Mouse (Mus musculus) myocyte (in vitro differentiated cells): ENCODE data around the gene Cd8b1. TPM values are rescaled to one million over a fixed set of nuclear protein-coding genes. Genes with fewer than 3 reads are reported as not detected.

Experiments
- H3K27me3 ChIP-seq: one replicate; pipeline ENCODE4 v1.6.1; 2011; ENCODE audit not compliant: control insufficient read depth, insufficient read depth, insufficient read length
- H3K36me3 ChIP-seq: one replicate; pipeline ENCODE4 v1.6.1; 2011; ENCODE audit not compliant: control insufficient read depth, insufficient read depth
- H3K4me2 ChIP-seq: one replicate; pipeline ENCODE4 v1.6.1; 2011; ENCODE audit warnings: low read depth, control low read depth
- H3K4me3 ChIP-seq: one replicate; pipeline ENCODE4 v1.5.1; 2011; ENCODE audit warnings: mild to moderate bottlenecking, control low read depth, moderate library complexity
- H3K79me2 ChIP-seq: one replicate; pipeline ENCODE4 v1.6.1; 2011; ENCODE audit not compliant: control insufficient read depth, insufficient read depth
- H3ac ChIP-seq: one replicate; pipeline ENCODE4 v1.6.1; 2011; ENCODE audit not compliant: control insufficient read depth, insufficient read length
- CEBPB ChIP-seq: IDR thresholded peaks from 2 replicates; pipeline ENCODE4 v1.6.1; 2011; ENCODE audit warnings: mild to moderate bottlenecking, moderate library complexity; ENCODE audit not compliant: poor library complexity, insufficient read depth, severe bottlenecking
- E2F4 ChIP-seq: IDR thresholded peaks from one replicate; pipeline ENCODE4 v1.6.1; 2011; ENCODE audit warnings: mild to moderate bottlenecking, control low read depth, moderate library complexity; ENCODE audit not compliant: insufficient read depth
- MAX ChIP-seq: IDR thresholded peaks from one replicate; pipeline ENCODE4 v1.6.1; 2011; ENCODE audit warnings: low read depth, mild to moderate bottlenecking, control low read depth
- MYOD1 ChIP-seq, 3 experiments: IDR thresholded peaks; one replicate each; pipeline ENCODE4 v1.6.1; 2011; ENCODE audit warnings: control low read depth in 2 of 3, low read depth in 2 of 3, mild to moderate bottlenecking in 2 of 3, moderate library complexity in 1 of 3; ENCODE audit not compliant: insufficient read length in 2 of 3, control insufficient read depth in 1 of 3
- MYOG ChIP-seq, 3 experiments: IDR thresholded peaks; one replicate each; pipeline ENCODE4 v1.6.1; 2011; ENCODE audit warnings: control low read depth in 2 of 3, low read depth in 2 of 3, mild to moderate bottlenecking in 2 of 3; ENCODE audit not compliant: insufficient read length in 2 of 3, control insufficient read depth in 1 of 3, insufficient read depth in 1 of 3
- POLR2A ChIP-seq: IDR thresholded peaks from one replicate; pipeline ENCODE4 v1.6.1; 2011; ENCODE audit warnings: low read depth, mild to moderate bottlenecking, control low read depth, moderate library complexity; ENCODE audit not compliant: insufficient read length
- POLR2AphosphoS2 ChIP-seq: IDR thresholded peaks from one replicate; pipeline ENCODE4 v1.6.1; 2011; ENCODE audit warnings: low read depth, control low read depth; ENCODE audit not compliant: insufficient read length
- REST ChIP-seq: IDR thresholded peaks from one replicate; pipeline ENCODE4 v1.6.1; 2011; ENCODE audit warnings: mild to moderate bottlenecking, control low read depth, moderate library complexity; ENCODE audit not compliant: insufficient read depth, insufficient read length
- SRF ChIP-seq: IDR thresholded peaks from one replicate; pipeline ENCODE4 v1.6.1; 2011; ENCODE audit warnings: low read depth; ENCODE audit not compliant: control insufficient read depth, insufficient read length
- TCF12 ChIP-seq: IDR thresholded peaks from one replicate; pipeline ENCODE4 v1.6.1; 2011; ENCODE audit warnings: mild to moderate bottlenecking, control low read depth; ENCODE audit not compliant: poor library complexity, insufficient read depth, severe bottlenecking
- TCF3 ChIP-seq: IDR thresholded peaks from one replicate; pipeline ENCODE4 v1.6.1; 2011; ENCODE audit warnings: low read depth, control low read depth; ENCODE audit not compliant: insufficient read length
- USF1 ChIP-seq: IDR thresholded peaks from one replicate; pipeline ENCODE4 v1.6.1; 2011; ENCODE audit warnings: low read depth, mild to moderate bottlenecking, control low read depth, moderate library complexity
- polyA plus RNA-seq: library from polyadenylated mRNA; unstranded; fragments of >200 nt; fragmentation: generic; extraction: Trizol; gene quantifications from one replicate; pipeline ENCODE4 v1.2.1, GENCODE M21; 2012; ENCODE audit warnings: missing spikeins

The Cd8b1 gene
- polyA plus RNA-seq, 1 experiment, result not detected

GRCm38 (mm10) chr6:71341179-71341578 lies 18.6 kb downstream of the Cd8b1 start:
- Histone ChIP-seq H3K27me3 (peaks cover 18% of the 10 kb centered on the region), H3K4me3 (no peak overlapping the region), H3K36me3 (no peaks in the 10 kb centered on the region), H3K4me2 (no peak overlapping the region), H3ac (no peak overlapping the region), H3K79me2 (no peaks in the 10 kb centered on the region)
- TF ChIP-seq MYOG (IDR thresholded peaks at IDR 0.05; ENCODE audit: control insufficient read depth in 1 of 3, insufficient read depth in 1 of 3, insufficient read length in 2 of 3, low read depth in 2 of 3), result no peak
- TF ChIP-seq TCF12, result no peak
- TF ChIP-seq MAX, result no peak
- no peak for TF ChIP-seq E2F4
- no peak for TF ChIP-seq TCF3
- TF ChIP-seq POLR2AphosphoS2, result no peak
- TF ChIP-seq USF1, result no peak
- TF ChIP-seq POLR2A, result no peak
- TF ChIP-seq CEBPB, result no peak
- no peak for TF ChIP-seq SRF
- no peak for TF ChIP-seq REST
- no peak for TF ChIP-seq MYOD1 (IDR thresholded peaks at IDR 0.05; ENCODE audit: control insufficient read depth in 1 of 3, insufficient read length in 2 of 3, low read depth in 2 of 3)

- no peak for TF ChIP-seq MAX
- no peak for TF ChIP-seq POLR2A
- no peak for TF ChIP-seq MYOD1 (IDR thresholded peaks at IDR 0.05; ENCODE audit: control insufficient read depth in 1 of 3, insufficient read length in 2 of 3, low read depth in 2 of 3)
- TF ChIP-seq SRF, result no peak
- no peak for TF ChIP-seq TCF3
- no peak for TF ChIP-seq CEBPB
- TF ChIP-seq REST, result no peak
- no peak for TF ChIP-seq MYOG (IDR thresholded peaks at IDR 0.05; ENCODE audit: control insufficient read depth in 1 of 3, insufficient read depth in 1 of 3, insufficient read length in 2 of 3, low read depth in 2 of 3)
- TF ChIP-seq USF1, result no peak
- TF ChIP-seq TCF12, result no peak
- no peak for TF ChIP-seq POLR2AphosphoS2
- TF ChIP-seq E2F4, result no peak
- H3K79me2 ChIP-seq, result no peaks in the 10 kb centered on the region
- peaks cover 7% of the 10 kb centered on the region for H3K27me3 ChIP-seq
- no peak overlapping the region for H3K4me3 ChIP-seq
- no peak overlapping the region for H3K4me2 ChIP-seq
- H3K36me3 ChIP-seq, result no peaks in the 10 kb centered on the region
- no peak overlapping the region for H3ac ChIP-seq
Observed at GRCm38 (mm10) chr6:71348006-71348405, 25.4 kb downstream of the Cd8b1 start.

- Histone ChIP-seq H3ac (no peak overlapping the region), H3K36me3 (no peaks in the 10 kb centered on the region), H3K27me3 (peaks cover 23% of the 10 kb centered on the region), H3K4me2 (no peak overlapping the region), H3K4me3 (no peak overlapping the region), H3K79me2 (no peaks in the 10 kb centered on the region)
- TF ChIP-seq MAX (no peak), E2F4 (no peak), USF1 (no peak), TCF3 (no peak), TCF12 (no peak), SRF (no peak), MYOG (IDR thresholded peaks at IDR 0.05; ENCODE audit: control insufficient read depth in 1 of 3, insufficient read depth in 1 of 3, insufficient read length in 2 of 3, low read depth in 2 of 3) (no peak), CEBPB (no peak), POLR2AphosphoS2 (no peak), POLR2A (no peak), MYOD1 (IDR thresholded peaks at IDR 0.05; ENCODE audit: control insufficient read depth in 1 of 3, insufficient read length in 2 of 3, low read depth in 2 of 3) (no peak), REST (no peak)
Observed at GRCm38 (mm10) chr6:71351201-71351600, 28.6 kb downstream of the Cd8b1 start.

GRCm38 (mm10) chr6:71352201-71352600 lies 29.6 kb downstream of the Cd8b1 start:
- Histone ChIP-seq H3K36me3 (no peaks in the 10 kb centered on the region), H3K4me2 (no peak overlapping the region), H3K4me3 (no peak overlapping the region), H3K79me2 (no peaks in the 10 kb centered on the region), H3ac (no peak overlapping the region), H3K27me3 (peaks cover 23% of the 10 kb centered on the region)
- TF ChIP-seq REST, result no peak
- no peak for TF ChIP-seq MYOG (IDR thresholded peaks at IDR 0.05; ENCODE audit: control insufficient read depth in 1 of 3, insufficient read depth in 1 of 3, insufficient read length in 2 of 3, low read depth in 2 of 3)
- TF ChIP-seq POLR2A, result no peak
- TF ChIP-seq MAX, result no peak
- no peak for TF ChIP-seq E2F4
- no peak for TF ChIP-seq MYOD1 (IDR thresholded peaks at IDR 0.05; ENCODE audit: control insufficient read depth in 1 of 3, insufficient read length in 2 of 3, low read depth in 2 of 3)
- TF ChIP-seq TCF3, result no peak

GRCm38 (mm10) chr6:71352866-71353427 lies 30.4 kb downstream of the Cd8b1 start:
- no peak overlapping the region for H3K4me2 ChIP-seq
- H3K27me3 ChIP-seq, result peaks cover 23% of the 10 kb centered on the region
- H3K36me3 ChIP-seq, result no peaks in the 10 kb centered on the region
- TF ChIP-seq POLR2AphosphoS2 (no peak), USF1 (no peak), CEBPB (no peak), MYOD1 (IDR thresholded peaks at IDR 0.05; ENCODE audit: control insufficient read depth in 1 of 3, insufficient read length in 2 of 3, low read depth in 2 of 3) (no peak), TCF12 (no peak), MAX (no peak)
- no peak overlapping the region for H3ac ChIP-seq
- H3K4me3 ChIP-seq, result no peak overlapping the region
- no peaks in the 10 kb centered on the region for H3K79me2 ChIP-seq
